Mouse (Mus musculus) frontal cortex, postnatal 36 days (tissue): ENCODE data around the gene Ampd1.

Experiments used
- DNase-seq, 2 experiments: peaks; one replicate each; pipeline ENCODE4 v3.0.0; 2022; ENCODE audit warnings: low spot score in 2 of 2

The Ampd1 gene

DNA sequence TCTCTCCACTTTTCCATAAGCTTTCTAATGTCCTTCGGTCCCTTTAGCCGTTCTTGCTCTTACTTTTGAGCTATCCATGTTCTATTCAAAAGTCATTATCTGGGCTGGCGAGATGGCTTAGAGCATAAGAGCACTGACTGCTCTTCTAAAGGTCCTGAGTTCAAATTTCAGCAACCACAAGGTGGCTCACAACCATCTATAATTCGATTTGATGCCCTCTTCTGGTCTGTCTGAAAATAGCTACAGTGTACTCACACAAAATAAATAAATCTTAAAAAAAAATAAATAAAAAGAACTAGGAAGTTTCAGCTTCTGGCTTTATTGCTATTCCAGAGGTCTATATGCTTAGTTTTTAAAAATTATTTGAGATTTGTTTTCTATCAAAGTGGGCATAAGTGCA, 74.0 kb downstream of the Ampd1 start:
- DNase-seq = no peak

- no peak for DNase-seq
Observed at GRCm38 (mm10) chr3:103148941-103149340, 75.1 kb downstream of the Ampd1 start.
